Mouse (Mus musculus): ENCODE results near the gene Nfatc2ip. TPM values are rescaled to one million over a fixed set of nuclear protein-coding genes. Genes with fewer than 3 reads are reported as not detected.

Gene Nfatc2ip
- 1 to 10 TPM; 7.0 to 7.6 TPM for total RNA-seq (2021)
- long read RNA-seq, experiment 1, partial matches to known transcripts: 0 of 3 reads
- long read RNA-seq, experiment 1, other reads (novel, unspliced or antisense): 2 of 3 reads
- long read RNA-seq, experiment 2: 0 reads

DNA sequence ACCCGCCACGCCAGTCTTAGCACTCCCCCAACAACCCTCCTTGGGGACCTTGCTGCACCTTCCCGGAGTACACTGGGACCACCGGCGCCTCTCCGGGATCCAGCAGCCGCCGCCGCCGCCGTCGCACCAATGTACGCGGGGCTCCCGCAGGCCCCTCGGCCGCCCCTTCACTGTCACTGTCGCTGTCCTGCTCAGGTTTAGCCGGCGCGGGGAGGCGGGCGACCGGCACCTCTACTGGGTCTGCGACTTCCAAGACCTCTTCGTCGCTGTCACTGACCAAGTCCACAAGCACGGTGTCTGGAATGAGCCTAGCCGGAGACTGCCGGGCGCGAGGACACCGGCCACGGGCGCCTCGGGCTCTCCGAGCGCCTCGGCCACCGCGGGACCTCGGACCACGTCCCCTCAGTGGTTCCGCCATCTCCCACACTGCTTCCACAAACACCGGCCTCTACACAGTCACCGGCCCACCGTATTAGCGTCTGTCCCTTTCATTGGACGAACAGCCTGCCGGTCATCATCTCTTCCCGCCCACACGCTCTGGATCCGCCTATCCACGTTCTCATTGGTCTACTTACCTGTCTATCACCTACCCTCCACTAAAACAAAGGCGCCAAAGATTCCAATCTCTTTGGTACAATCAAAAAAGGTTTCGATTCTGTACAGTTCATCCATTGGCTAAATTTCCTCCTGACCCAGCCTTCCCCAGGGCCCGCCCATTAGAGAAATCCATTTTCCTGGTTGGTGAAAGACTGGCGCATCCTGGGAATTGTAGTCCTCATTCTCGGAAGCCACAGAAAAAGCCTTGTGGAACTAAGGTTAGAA lies at the start of gene Nfatc2ip:
Gene Nfatc2ip, minus strand, starts transcription at position 440 of the 822 bp plus-strand sequence.
- no peak for TF ChIP-seq CTCF (conservative IDR thresholded peaks at IDR 0.05)
- peak within 1 kb of the TSS; percentile 85 for H3K27ac ChIP-seq
- peak; percentile 98 for DNase-seq (ENCODE audit: low spot score in 2 of 2)
- peak within 1 kb of the TSS; percentile 98 for H3K4me3 ChIP-seq

GRCm38 (mm10) chr7:126446217-126446616 lies 49.7 kb upstream of the Nfatc2ip start:
- TF ChIP-seq CTCF (conservative IDR thresholded peaks at IDR 0.05): no peak
- no peak for DNase-seq (ENCODE audit: low spot score in 2 of 2)
- no peak overlapping the region for H3K4me3 ChIP-seq
- no peak overlapping the region for H3K27ac ChIP-seq

DNA sequence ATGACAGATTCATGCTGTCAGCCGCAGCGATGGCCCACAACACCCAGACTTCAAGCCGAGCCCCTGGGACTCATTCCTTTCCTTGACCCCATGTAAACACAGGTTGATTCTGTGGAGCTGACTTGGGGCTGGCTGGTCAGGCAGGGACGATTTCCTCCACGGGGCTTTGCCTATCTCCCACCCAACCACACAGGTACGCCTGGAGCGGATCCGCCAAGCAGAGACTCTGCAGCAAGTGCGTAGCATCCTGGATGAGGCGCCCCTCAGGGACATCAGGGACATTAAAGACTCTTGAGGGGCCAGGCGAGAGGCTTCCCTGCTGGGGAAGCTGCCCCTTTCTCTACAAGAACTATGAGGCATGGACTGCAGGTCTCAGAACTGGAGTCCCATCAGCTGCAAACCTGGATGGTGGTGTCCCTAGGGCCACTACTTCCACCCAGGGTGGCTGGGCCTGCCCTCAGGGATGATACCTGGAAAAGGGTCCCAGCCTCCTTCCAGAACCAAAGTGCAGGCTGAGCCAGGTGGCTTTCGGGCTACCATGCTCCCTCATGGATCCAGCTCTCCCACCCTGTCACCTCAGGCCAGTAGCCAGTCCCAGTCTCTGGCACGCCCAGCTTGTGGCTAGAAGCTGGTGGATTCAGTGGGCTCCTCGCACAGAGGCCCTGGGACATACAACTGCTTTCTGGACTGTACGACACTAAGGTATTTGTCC lies 48.7 kb upstream of the Nfatc2ip start:
- no peak for TF ChIP-seq CTCF (conservative IDR thresholded peaks at IDR 0.05)
- no peak overlapping the region for H3K4me3 ChIP-seq
- no peak overlapping the region for H3K27ac ChIP-seq
- DNase-seq (ENCODE audit: low spot score in 2 of 2): no peak

DNA sequence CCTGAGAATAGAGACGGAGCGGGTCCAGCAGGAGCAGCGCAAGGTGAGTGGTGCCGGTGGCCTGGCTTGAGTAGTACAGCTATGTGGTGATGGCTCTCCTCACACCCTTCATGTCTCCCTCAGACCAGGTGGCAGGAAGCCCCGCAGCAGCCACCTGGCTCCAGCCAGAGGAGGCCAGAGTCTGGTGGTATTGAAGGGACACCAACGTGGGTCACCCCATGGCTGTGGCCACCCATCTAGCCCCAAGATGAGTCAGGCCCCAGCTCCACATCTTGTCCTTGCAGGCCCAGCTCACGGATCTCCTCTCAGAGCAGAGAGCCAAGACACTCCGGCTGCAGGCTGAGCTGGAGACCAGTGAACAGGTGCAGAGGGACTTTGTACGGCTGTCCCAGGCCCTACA lies 48.0 kb upstream of the Nfatc2ip start:
- H3K27ac ChIP-seq: no peak overlapping the region
- DNase-seq (ENCODE audit: low spot score in 2 of 2): no peak
- no peak for TF ChIP-seq CTCF (conservative IDR thresholded peaks at IDR 0.05)
- H3K4me3 ChIP-seq: no peak overlapping the region

DNA sequence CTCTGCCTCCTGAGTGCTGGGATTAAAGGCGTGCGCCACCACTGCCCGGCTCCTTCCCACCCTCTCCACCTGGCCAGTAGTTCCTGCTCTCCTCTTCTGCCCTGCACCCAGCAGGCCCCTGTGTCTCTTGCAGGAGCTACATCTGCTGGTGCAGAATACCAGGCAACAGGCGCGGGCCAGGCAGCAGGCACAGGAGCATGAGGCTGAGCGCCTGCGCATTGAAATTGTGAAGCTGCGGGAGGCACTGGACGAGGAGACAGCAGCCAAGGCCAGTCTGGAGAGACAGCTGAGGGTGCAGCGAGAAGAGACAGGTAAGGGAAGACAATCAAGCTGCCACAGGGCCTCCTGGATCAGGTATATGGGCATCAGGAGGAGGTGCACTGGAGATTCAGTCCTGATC lies 47.5 kb upstream of the Nfatc2ip start:
- Histone ChIP-seq H3K27ac (no peak overlapping the region), H3K4me3 (no peak overlapping the region)
- TF ChIP-seq CTCF (conservative IDR thresholded peaks at IDR 0.05): no peak
- no peak for DNase-seq (ENCODE audit: low spot score in 2 of 2)

GRCm38 (mm10) chr7:126440134-126440533 lies 43.6 kb upstream of the Nfatc2ip start:
- Histone ChIP-seq H3K4me3 (no peak overlapping the region), H3K27ac (no peak overlapping the region)
- DNase-seq (ENCODE audit: low spot score in 2 of 2): no peak
- TF ChIP-seq CTCF (conservative IDR thresholded peaks at IDR 0.05): no peak

- Histone ChIP-seq H3K27ac (no peak overlapping the region), H3K4me3 (no peak overlapping the region)
- TF ChIP-seq CTCF (conservative IDR thresholded peaks at IDR 0.05): peak; percentile 89
- peak in 1 of 2 experiments; percentile 54 for DNase-seq (ENCODE audit: low spot score in 2 of 2)
Measured at GRCm38 (mm10) chr7:126436851-126437250, 40.3 kb upstream of the Nfatc2ip start.

- TF ChIP-seq CTCF (conservative IDR thresholded peaks at IDR 0.05): no peak
- no peak for DNase-seq (ENCODE audit: low spot score in 2 of 2)
- Histone ChIP-seq H3K4me3 (no peak overlapping the region), H3K27ac (no peak overlapping the region)
Measured at GRCm38 (mm10) chr7:126435801-126436200, 39.3 kb upstream of the Nfatc2ip start.

GRCm38 (mm10) chr7:126434726-126435125 lies 38.2 kb upstream of the Nfatc2ip start:
- Histone ChIP-seq H3K4me3 (no peak overlapping the region), H3K27ac (no peak overlapping the region)
- TF ChIP-seq CTCF (conservative IDR thresholded peaks at IDR 0.05): no peak
- no peak for DNase-seq (ENCODE audit: low spot score in 2 of 2)

- TF ChIP-seq CTCF (conservative IDR thresholded peaks at IDR 0.05): no peak
- DNase-seq (ENCODE audit: low spot score in 2 of 2): no peak
- H3K27ac ChIP-seq: no peak overlapping the region
- no peak overlapping the region for H3K4me3 ChIP-seq
Measured at GRCm38 (mm10) chr7:126430167-126430566, 33.6 kb upstream of the Nfatc2ip start.

- H3K4me3 ChIP-seq: peak overlapping the region; percentile 65
- TF ChIP-seq CTCF (conservative IDR thresholded peaks at IDR 0.05): no peak
- no peak for DNase-seq (ENCODE audit: low spot score in 2 of 2)
- peak overlapping the region; percentile 91; the same call in 1 of the 2 replicates for H3K27ac ChIP-seq
Measured at GRCm38 (mm10) chr7:126429503-126429898, 33.0 kb upstream of the Nfatc2ip start.

- Histone ChIP-seq H3K27ac (peak within 1 kb of the TSS; percentile 91), H3K4me3 (peak within 1 kb of the TSS; percentile 65)
- TF ChIP-seq CTCF (conservative IDR thresholded peaks at IDR 0.05): no peak
- peak; percentile 89 to 97 for DNase-seq (ENCODE audit: low spot score in 2 of 2)
Measured at GRCm38 (mm10) chr7:126428631-126429502, 32.3 kb upstream of the Nfatc2ip start, which contains the start of gene Rabep2. Gene Rabep2, plus strand, starts transcription at chr7:126428759.

Data from layer of hippocampus, adult 2 months (tissue).